Mouse (Mus musculus): ENCODE data around the gene Pyroxd2.

GRCm38 (mm10) chr19:42788311-42788710, 35.7 kb upstream of the Pyroxd2 start:
- TF ChIP-seq CTCF (IDR thresholded peaks at IDR 0.05; ENCODE audit: insufficient read depth, low read length) = no peak
- TF ChIP-seq POLR2A (IDR thresholded peaks at IDR 0.05; ENCODE audit: borderline replicate concordance, extremely low read depth, low read depth, low read length) = no peak
